Mouse (Mus musculus): Measurements from ENCODE around the gene Glg1.
"Not testable (repeated sequence)": the region's sequence is repeated elsewhere in the genome, so short reads cannot be mapped to it uniquely, and the experiment has no call there.

The Glg1 gene

GRCm38 (mm10) chr8:111258631-111259407 lies at the start of gene Glg1:
TSS of gene Glg1 (minus strand) at chr8:111259216.
- DNase-seq: peak; percentile 93

GRCm38 (mm10) chr8:111305031-111305730 lies 46.2 kb upstream of the Glg1 start:
- DNase-seq: no peak

DNA sequence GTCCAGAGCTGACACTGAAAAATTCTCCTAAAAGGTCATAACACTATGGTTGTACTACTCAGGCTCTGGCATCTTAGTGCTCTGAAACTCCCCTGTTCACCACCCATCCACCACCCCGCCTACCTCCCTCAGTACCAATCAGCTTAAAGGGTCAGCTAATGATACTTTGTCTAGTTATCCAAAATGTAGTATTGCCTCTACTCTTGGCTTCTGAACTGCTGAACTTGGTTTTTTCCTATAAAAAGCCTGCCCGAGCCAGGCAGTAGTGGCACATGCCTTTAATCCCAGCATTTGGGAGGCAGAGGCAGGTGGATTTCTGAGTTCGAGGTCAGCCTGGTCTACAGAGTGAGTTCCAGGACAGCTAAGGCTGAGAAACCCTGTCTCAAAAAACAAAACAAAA lies 45.3 kb upstream of the Glg1 start:
- DNase-seq: no peak

- not testable (repeated sequence) for DNase-seq
Observed at GRCm38 (mm10) chr8:111303076-111303803, 44.2 kb upstream of the Glg1 start.

GRCm38 (mm10) chr8:111300597-111301546 lies 41.9 kb upstream of the Glg1 start:
- no peak for DNase-seq

DNA sequence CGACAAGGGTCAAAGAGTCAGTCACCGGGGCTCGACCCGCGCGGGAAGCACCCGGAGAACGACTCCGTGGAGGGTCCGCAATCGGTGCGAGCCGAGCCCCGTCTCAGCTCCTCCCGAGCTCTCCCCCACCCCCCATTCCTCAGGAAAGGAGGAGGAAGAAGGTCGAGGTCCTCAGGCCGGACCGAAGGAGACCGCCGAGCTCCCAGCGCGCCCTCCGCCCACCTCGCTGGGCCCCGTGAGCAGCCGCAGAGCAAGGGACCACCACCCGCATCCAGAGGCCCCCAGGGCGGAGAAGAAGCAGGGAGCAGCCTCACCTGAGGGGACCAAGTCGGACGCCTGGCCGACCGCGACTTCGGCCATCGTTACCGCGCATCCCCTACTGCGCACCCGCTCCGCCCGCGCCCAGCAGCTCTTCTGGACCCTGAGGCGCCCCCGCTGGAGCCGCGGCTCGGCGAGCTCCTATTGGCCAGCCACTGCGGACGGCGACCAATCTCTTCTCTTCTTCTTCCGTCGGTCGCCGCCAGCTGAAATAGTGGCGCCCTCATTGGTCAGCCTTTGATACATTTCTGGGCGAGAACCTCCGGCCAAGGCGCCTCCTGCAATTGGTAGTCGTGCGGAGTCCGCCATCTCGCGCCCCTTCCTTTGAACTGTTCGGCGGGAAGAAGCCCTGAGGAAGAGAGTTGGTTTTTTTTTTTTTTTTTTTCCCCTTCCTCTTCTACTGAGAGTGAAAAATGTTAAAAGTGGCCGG lies 41.0 kb upstream of the Glg1 start, which contains the start of gene Rfwd3:
TSS of gene Rfwd3 (minus strand) at position 402 of the 748 bp plus-strand sequence.
- peak; percentile 96 for DNase-seq

- DNase-seq: peak; percentile 9
Observed at GRCm38 (mm10) chr8:111299363-111299820, 40.4 kb upstream of the Glg1 start.

- DNase-seq: no peak
Observed at GRCm38 (mm10) chr8:111298011-111298410, 39.0 kb upstream of the Glg1 start.

- no peak for DNase-seq
Observed at GRCm38 (mm10) chr8:111291733-111292132, 32.7 kb upstream of the Glg1 start.

GRCm38 (mm10) chr8:111290586-111290985 lies 31.6 kb upstream of the Glg1 start:
- DNase-seq: no peak

DNA sequence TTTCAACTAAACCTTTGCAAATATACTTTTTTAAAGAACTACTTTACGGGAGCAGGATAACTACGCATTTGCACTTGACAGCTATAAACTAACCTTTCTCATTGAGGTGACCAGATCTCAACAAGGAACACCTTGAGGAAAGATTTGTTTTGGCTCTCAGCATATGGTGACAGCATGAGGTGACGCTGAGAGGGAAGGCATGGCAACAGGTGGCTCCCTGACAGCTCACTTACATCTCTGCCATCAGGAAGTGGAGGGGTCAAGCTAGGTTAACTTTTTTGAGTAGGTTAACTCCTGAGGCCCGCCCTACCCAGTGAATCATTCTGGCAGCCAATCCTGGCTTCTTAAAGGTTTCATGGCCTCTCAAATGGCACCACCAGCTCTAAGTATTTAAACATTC lies 26.6 kb upstream of the Glg1 start:
- DNase-seq: no peak

- DNase-seq: no peak
Observed at GRCm38 (mm10) chr8:111282093-111282492, 23.1 kb upstream of the Glg1 start.

DNA sequence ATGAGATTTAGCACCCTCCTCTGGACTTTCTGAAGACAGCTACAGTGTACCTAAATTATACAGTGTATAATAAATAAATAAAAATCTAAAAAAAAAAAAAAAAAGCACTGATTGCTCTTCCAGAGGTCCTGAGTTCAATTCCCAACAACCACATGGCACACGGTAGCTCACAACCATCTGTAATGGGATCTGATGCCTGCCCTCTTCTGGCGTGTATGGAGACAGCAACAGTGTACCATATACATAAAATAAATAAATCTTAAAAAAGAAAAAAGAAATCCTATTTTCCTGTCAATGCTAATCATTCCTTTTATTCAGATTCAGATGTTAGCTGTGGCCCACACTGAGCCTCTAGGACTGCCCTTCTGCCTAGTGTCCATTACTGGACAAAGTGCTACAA lies 9.3 kb upstream of the Glg1 start:
- DNase-seq: no peak

GRCm38 (mm10) chr8:111266161-111266560 lies 7.1 kb upstream of the Glg1 start:
- not testable (repeated sequence) for DNase-seq

DNA sequence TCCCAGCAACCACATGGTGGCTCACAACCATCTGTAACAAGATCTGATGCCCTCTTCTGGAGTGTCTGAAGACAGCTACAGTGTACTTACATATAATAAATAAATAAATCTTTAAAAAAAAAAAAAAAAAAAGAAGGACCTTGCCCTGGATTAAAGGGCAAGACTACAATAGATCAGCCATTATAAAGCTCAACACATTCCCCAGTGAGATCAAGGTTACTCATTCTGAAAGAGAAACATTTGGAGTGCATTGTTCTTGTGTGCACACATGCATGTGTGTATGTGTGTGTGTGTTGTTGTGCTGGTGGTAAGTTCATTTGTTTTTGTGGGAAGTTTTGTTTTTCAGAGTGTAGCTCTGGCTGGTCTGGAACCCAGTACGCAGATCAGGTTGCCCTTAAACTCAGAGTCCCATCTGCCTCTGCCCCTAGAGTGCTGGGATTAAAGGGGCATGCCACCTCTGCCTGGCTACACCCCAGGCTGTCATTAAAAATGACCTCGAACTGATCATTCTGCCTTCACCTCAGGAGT lies 5.7 kb upstream of the Glg1 start:
- no peak for DNase-seq

- no peak for DNase-seq
Observed at GRCm38 (mm10) chr8:111261981-111262381, 3.0 kb upstream of the Glg1 start.

DNA sequence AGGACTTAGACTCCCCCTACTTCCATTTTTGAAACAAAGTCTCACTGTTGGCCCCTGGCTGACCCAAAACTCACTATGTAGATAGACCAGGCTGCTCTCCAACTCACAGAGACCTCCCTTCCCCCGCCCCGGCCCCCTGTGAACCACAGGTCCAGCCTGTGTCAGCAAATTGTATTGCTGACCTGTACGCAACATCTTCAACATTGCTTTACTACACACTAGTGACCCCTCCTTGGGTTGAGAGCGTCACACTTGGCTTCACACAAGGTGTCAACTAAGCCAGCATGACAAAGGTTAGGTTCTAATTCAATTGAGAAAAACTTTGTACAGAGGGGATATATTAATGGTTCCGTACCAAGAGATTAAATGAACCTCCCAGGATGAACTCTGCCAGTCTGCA lies 1.2 kb upstream of the Glg1 start:
- no peak for DNase-seq

- no peak for DNase-seq
Observed at GRCm38 (mm10) chr8:111259408-111259741, 359 bp upstream of the Glg1 start.

DNA sequence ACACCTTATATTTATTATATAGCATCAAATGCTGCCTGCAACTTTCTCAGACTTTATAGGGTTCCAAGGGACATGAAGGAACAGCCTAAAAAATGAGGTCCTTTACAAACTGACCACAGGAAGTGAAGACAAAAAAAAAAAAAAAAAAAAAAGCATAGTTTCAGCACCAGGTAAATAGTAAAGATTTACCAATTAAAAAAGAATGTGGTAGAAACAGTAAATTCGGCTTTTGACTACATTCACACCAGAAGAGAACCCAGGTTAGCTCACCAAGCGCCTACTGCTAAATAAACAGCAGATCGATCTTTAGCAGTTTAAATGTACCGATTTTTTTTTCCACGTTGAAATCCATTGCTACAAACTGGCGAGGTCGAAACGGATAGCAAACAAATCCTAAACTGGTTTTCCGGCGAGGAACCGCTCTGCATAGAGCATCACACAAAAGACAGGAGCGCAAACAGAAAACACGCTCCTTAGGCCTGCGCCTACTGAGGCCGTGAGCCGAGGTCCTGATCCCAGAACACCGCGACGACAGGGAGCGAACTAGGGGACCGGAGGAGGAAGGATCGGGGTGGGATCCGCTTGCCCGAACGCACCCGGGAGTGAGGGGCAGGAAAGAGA lies 896 bp downstream of the Glg1 start:
- no peak for DNase-seq

GRCm38 (mm10) chr8:111252487-111253112 lies 6.4 kb downstream of the Glg1 start:
- no peak for DNase-seq
